Mouse (Mus musculus) CD4-positive, CD25-positive, alpha-beta regulatory T cell, adult 4 months (primary cell): Measurements from ENCODE around the gene Klf3. TPM values are rescaled to one million over a fixed set of nuclear protein-coding genes. Genes with fewer than 3 reads are reported as not detected.

Experiments
- ATAC-seq: one replicate; pipeline ENCODE4 v1.8.0; 2017
- polyA plus RNA-seq, 2 experiments: library from polyadenylated mRNA; unstranded; fragments of 100-300 nt; shearing (Covaris generic); gene quantifications; one replicate each; pipeline ENCODE4 v1.2.1; 2017

The Klf3 gene
- polyA plus RNA-seq, 2 experiments from 2014 or later: 81.0 to 99.7 TPM

GRCm38 (mm10) chr5:64839016-64839599 lies 35.9 kb downstream of the Klf3 start:
- no peak for ATAC-seq

- no peak for ATAC-seq
Observed at GRCm38 (mm10) chr5:64840087-64840486, 36.9 kb downstream of the Klf3 start.

GRCm38 (mm10) chr5:64844622-64845021 lies 41.4 kb downstream of the Klf3 start:
- ATAC-seq: no peak

DNA sequence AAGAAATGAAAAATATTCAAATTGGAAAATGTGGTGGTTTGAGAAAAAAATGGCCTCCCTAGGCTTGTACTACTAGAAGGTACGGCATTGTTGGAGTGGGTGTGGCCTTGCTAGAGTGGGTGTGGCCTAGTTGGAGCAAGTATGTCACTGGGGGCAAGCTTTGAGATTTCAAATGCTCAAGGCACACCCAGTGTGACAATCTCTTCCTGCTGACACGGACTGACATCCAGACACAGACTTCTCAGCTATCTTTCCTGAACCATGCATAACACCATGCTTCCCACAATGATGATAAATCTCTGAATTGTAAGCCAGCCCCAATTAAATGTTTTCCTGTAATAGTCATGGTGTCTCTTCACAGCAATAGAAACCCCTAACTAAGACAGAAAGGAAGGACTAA lies 44.1 kb downstream of the Klf3 start:
- no peak for ATAC-seq

GRCm38 (mm10) chr5:64849892-64850291 lies 46.7 kb downstream of the Klf3 start:
- no peak for ATAC-seq

- no peak for ATAC-seq
Observed at GRCm38 (mm10) chr5:64852656-64853398, 49.6 kb downstream of the Klf3 start.

GRCm38 (mm10) chr5:64853421-64853820 lies 50.2 kb downstream of the Klf3 start:
- ATAC-seq: no peak

GRCm38 (mm10) chr5:64855199-64855598 lies 52.0 kb downstream of the Klf3 start:
- no peak for ATAC-seq

DNA sequence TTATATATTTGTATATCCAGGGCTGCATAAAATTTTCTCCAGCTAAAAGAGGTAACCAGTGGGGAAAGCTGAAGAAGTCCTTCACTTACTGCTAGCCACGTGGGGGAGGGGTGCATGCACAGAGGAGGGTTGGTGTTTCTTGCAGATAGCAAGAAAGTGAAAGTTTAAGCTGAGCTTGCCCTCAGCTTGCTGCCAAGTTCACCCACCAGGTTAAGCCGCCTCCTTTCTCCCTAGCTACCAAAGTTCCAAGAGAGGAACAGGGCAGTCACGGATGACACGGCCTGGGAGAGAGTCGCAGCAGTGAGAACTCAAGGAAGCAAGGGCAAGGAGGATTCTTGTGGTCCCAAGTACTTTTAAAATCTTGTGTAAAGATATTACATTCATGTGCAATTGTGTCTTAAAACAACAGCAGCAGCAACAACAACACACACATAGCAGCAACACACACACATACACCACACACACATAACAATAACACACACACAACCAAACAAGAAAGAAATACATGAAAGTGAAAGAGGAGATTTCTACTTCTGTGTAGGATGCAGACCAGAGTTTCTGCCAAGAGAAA lies 57.8 kb downstream of the Klf3 start:
- ATAC-seq: peak; percentile 50

- ATAC-seq: peak; percentile 61
Observed at GRCm38 (mm10) chr5:64861471-64862199, 58.4 kb downstream of the Klf3 start.

DNA sequence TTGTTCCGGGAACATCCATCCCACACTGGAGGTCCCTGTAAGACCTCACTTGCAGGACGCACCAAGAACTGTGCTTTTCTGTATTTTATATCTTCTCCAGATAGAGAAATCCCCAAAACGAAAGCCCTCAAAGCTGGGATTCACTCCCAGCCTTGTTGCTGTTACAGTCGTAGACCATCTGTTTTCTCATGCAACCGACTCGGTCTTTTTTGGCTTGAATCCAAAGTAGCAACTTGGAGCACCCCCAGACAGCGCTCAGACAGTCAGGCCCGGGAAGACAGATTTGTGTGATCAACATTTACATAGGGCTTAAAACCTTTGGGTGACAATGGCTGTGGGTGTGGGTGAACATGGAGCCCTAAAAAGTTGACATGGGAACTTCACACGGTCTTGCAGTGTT lies 59.1 kb downstream of the Klf3 start:
- ATAC-seq: no peak

GRCm38 (mm10) chr5:64864699-64865108 lies 61.5 kb downstream of the Klf3 start:
- peak; percentile 37 for ATAC-seq

- ATAC-seq: no peak
Observed at GRCm38 (mm10) chr5:64865219-64865964, 62.2 kb downstream of the Klf3 start.

DNA sequence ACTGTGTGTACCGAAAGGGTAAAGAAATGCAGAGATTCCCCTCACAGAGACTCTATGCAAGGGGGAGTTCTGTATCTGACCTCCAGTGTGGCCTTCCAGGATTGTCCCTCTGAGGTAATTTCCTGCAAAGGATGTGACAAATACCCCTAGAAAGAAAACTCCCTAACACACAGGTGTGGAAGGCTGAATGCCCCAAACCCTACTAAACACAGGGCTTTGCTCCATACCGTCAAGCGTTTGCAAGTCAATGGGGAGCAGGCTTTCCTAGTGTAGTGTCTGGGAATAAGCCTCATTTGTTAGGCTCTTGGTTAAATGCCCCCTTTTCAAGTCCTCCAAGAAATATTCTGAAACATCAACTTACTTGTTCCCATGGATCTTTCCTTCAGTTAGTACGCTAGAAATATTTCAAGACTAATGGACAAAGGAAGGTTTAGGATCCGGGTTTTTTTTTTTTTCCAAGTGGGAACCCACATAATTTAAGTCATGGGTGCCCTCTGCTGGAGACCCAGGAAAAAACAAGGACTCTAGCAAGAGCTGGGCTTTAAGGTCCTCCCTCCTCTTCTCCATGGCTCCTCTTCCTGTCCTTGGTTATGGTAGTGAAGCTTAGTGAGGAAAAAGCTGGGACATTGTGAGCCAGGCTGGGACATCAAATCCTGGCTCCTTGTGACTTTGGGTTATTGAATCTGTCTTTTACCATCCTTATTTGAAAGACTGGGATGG lies 63.3 kb downstream of the Klf3 start:
- ATAC-seq: peak; percentile 36

- no peak for ATAC-seq
Observed at GRCm38 (mm10) chr5:64867124-64867523, 63.9 kb downstream of the Klf3 start.

DNA sequence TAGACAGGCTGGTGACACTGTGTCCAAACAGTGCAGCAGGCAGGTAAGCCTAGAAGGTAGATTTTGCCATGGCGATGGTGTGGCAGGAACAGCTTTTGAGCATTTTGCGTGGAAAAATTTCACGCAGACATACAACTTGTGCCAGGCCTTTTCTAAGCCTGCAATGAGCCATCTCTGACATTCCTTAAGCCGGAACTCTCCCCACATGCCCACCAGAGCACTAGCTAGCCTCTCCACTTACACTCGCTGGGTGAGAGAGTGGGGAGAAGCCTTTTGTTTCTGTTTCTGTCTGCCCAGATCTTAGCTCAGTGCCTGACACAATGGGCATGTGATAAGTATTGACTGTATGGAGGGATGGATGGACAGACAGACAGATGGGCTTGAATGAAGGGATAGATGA lies 64.4 kb downstream of the Klf3 start:
- no peak for ATAC-seq

GRCm38 (mm10) chr5:64876086-64876830 lies 73.1 kb downstream of the Klf3 start:
- no peak for ATAC-seq

DNA sequence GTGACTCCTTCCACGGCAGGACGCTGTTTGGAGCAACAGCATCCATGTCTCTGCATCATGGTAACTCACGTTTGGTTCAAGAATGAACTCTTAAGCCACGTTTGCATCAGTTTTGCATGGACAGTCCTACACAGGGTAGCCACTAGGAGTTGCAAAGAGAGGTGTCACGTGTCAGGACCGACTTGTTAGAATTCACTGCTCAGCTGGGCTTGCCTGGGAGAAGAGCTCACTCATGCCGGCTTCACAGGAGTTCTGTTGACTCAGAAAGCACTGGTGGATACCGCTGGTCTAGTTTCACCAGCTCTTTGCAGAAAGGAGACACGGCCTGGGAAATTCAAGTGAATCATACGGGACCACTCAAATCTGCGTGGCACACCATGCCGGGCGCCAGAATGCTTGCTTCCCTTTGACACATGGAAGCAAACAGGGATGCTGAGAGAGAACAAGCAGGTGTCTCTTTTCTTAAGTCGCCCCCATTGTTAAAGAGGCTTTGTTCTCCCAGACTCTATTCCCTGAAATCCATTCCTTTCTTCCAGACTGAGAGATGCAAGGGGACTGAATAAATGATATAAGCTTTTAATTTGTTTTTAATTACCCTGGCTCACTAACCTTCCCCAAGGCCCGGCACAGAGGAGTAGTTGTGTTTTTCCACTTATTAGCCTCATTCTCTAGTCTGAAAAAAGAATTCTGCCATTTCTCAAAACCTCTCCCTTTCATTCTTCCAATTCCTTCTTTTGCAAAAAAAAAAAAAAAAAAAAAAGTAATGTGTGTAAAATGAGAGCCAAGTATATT lies 74.2 kb downstream of the Klf3 start:
- ATAC-seq: no peak

DNA sequence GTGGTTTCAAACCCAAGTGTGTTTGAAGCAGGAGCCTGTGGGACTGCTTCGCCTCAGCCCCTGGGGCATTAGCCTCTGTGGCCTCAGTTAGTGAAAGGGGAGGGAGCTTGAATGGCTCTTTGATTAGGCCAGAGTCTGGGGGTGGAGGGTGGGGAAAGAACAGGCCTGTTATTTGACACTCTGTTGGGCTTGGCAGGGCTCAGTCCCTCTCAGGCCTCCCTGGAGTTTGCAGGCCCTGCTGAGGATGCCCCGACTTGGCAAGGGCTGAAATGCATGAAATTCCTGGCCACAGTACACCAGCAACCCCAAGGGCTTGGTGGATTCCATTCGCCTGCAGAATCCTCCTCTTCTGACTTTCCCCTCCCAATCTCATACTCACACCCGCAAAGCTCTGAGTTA lies 74.8 kb downstream of the Klf3 start:
- ATAC-seq: no peak

DNA sequence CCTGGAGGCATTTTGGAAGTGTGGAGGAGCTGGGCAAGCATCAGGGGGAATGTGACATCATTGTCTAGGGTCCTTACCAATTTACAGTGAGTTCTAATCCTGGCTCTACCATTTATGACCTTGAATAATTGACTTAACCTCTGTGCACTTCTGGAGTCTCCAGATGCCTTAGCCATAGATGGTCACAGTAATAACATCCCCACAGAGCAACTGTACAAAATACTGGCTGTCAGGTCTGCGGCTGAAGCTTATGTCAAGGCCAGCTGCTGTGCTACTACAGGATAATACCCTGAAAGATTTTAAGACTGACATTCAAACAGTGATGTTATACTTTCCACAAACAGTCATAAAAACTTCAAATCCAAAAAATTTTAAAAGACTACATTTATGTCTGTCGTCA lies 75.3 kb downstream of the Klf3 start:
- no peak for ATAC-seq
